Comparison of ENCODE assay signal across 16 mouse cellular contexts in genomic region chr16:34896996-34897395, GRCm38 (mm10).
A peak's percentile ranks its signal among the peaks of the same experiment; 100 is the strongest.
DNase-seq lines count a peak whose midpoint lies in the region; ATAC-seq and TF ChIP-seq lines count a peak whose summit lies in the region.
"Had no signal": no experiment of that assay in that cellular context is flagged by ENCODE, and none has a peak within 500 bp of the region (broad histone marks: within the 10 kb centered on the region; RNA-seq: fewer than 3 reads in every experiment).

No protein-coding gene starts in this region.

- H3K27ac ChIP-seq in heart, adult 2 months = no peak overlapping the region
- H3K27ac ChIP-seq in limb, embryonic 14.5 days (replicated peaks; ENCODE audit: low read depth, low read length) = no peak overlapping the region
- H3K27ac ChIP-seq in limb, embryonic 10.5 days = no peak overlapping the region
- H3K27ac ChIP-seq in forebrain, postnatal 0 days (ENCODE audit: low read depth, low read length) = no peak overlapping the region
- H3K27ac ChIP-seq: heart, embryonic 13.5 days; midbrain, embryonic 10.5 days had no signal

- 45% methylated on average over 3 of the region's 3 CpGs for WGBS in heart, adult 2 months
- WGBS in limb, embryonic 14.5 days = 69% methylated on average over 3 of the region's 3 CpGs
- 79% methylated on average over 3 of the region's 3 CpGs for WGBS in limb, embryonic 10.5 days
- 77% methylated on average over 3 of the region's 3 CpGs for WGBS in forebrain, postnatal 0 days

- H3K9ac ChIP-seq in heart, adult 2 months (ENCODE audit: low read depth, low read length) = no peak overlapping the region
- no peak overlapping the region for H3K9ac ChIP-seq in limb, embryonic 14.5 days (ENCODE audit: low read depth, low read length, severe bottlenecking)
- H3K9ac ChIP-seq in forebrain, postnatal 0 days = no peak overlapping the region
- H3K9ac ChIP-seq: heart, embryonic 13.5 days had no signal

- H3K27me3 ChIP-seq in heart, adult 2 months (ENCODE audit: control insufficient read depth, insufficient read depth, low read length) = no peaks in the 10 kb centered on the region
- H3K27me3 ChIP-seq in limb, embryonic 14.5 days (ENCODE audit: control insufficient read depth, insufficient read depth, low read length) = no peaks in the 10 kb centered on the region
- H3K27me3 ChIP-seq in limb, embryonic 10.5 days (ENCODE audit: low read depth, poor library complexity, severe bottlenecking) = peaks cover 20% of the 10 kb centered on the region; the same call in 1 of the 2 replicates
- H3K27me3 ChIP-seq in forebrain, postnatal 0 days (ENCODE audit: insufficient read depth, low read length) = no peaks in the 10 kb centered on the region

- no peaks in the 10 kb centered on the region for H3K79me2 ChIP-seq in heart, adult 2 months (replicated peaks; ENCODE audit: control insufficient read depth, insufficient read depth, low read length)

- H3K36me3 ChIP-seq in heart, adult 2 months (ENCODE audit: control insufficient read depth, insufficient read depth, low read length) = no peaks in the 10 kb centered on the region
- H3K36me3 ChIP-seq in limb, embryonic 14.5 days (ENCODE audit: control insufficient read depth, insufficient read depth, low read length) = no peaks in the 10 kb centered on the region
- no peaks in the 10 kb centered on the region for H3K36me3 ChIP-seq in limb, embryonic 10.5 days
- H3K36me3 ChIP-seq in forebrain, postnatal 0 days (ENCODE audit: insufficient read depth) = no peaks in the 10 kb centered on the region
- H3K36me3 ChIP-seq: heart, embryonic 13.5 days; midbrain, embryonic 10.5 days had no signal

- ATAC-seq in limb, embryonic 14.5 days (ENCODE audit: low FRiP score, low read depth) = no peak
- no peak for ATAC-seq in forebrain, postnatal 0 days

- H3K4me3 ChIP-seq in heart, adult 2 months = no peak overlapping the region
- no peak overlapping the region for H3K4me3 ChIP-seq in limb, embryonic 14.5 days (replicated peaks; ENCODE audit: low read length)
- no peak overlapping the region for H3K4me3 ChIP-seq in limb, embryonic 10.5 days
- H3K4me3 ChIP-seq in forebrain, postnatal 0 days (ENCODE audit: low read depth, low read length) = no peak overlapping the region
- H3K4me3 ChIP-seq: heart, embryonic 13.5 days; midbrain, embryonic 10.5 days had no signal

- no peak for TF ChIP-seq POLR2A in heart, adult 2 months (IDR thresholded peaks at IDR 0.05; ENCODE audit: insufficient read depth, low read depth, low read length)
- TF ChIP-seq POLR2A in limb, embryonic 14.5 days (IDR thresholded peaks at IDR 0.05; ENCODE audit: borderline replicate concordance, extremely low read depth, insufficient read depth, insufficient read length) = no peak

- no peak for TF ChIP-seq EP300 in heart, adult 2 months (IDR thresholded peaks at IDR 0.05; ENCODE audit: insufficient read depth, low read depth, low read length)

- intact Hi-C loops in heart, adult 2 months (cut with DNase I) = no loop called here

- DNase-seq in heart, adult 2 months = no peak
- DNase-seq in heart, adult 18-20 months = no peak
- DNase-seq in limb, embryonic 14.5 days (ENCODE audit: low spot score) = peak; percentile 38
- no peak for DNase-seq in limb, embryonic 10.5 days (ENCODE audit: low spot score)
- peak; percentile 46 for DNase-seq in retina, embryonic 14.5 days (ENCODE audit: low spot score)
- no peak for DNase-seq in retina, postnatal 1 day
- DNase-seq in forebrain, postnatal 0 days = no peak
- DNase-seq in right cerebral cortex, postnatal 10 days (ENCODE audit: low spot score in 2 of 2) = no peak
- DNase-seq: adrenal gland, postnatal 14 days; gastrocnemius, postnatal 36 days; kidney, postnatal 4 days; layer of hippocampus, postnatal 36 days; right cerebral cortex, postnatal 14 days; thymus, postnatal 4 days had no signal

- no peaks in the 10 kb centered on the region for H3K9me3 ChIP-seq in limb, embryonic 14.5 days (ENCODE audit: control insufficient read depth, low read length)
- H3K9me3 ChIP-seq in limb, embryonic 10.5 days (replicated peaks) = no peaks in the 10 kb centered on the region
- H3K9me3 ChIP-seq in forebrain, postnatal 0 days (ENCODE audit: low read length) = no peaks in the 10 kb centered on the region
- H3K9me3 ChIP-seq: heart, embryonic 13.5 days; midbrain, embryonic 10.5 days had no signal

- peak; percentile 69 for TF ChIP-seq CTCF in heart, adult 2 months (IDR thresholded peaks at IDR 0.05)
- no peak for TF ChIP-seq CTCF in forebrain, postnatal 0 days (IDR thresholded peaks at IDR 0.05; ENCODE audit: low read depth)

- no peaks in the 10 kb centered on the region; the same call in 1 of the 2 replicates for H3K4me1 ChIP-seq in heart, adult 2 months (ENCODE audit: control insufficient read depth, insufficient read depth, low read length)
- H3K4me1 ChIP-seq in limb, embryonic 14.5 days (ENCODE audit: control insufficient read depth, insufficient read depth, low read length) = peaks cover 23% of the 10 kb centered on the region
- H3K4me1 ChIP-seq in limb, embryonic 10.5 days = peaks cover 30% of the 10 kb centered on the region
- peaks cover 6% of the 10 kb centered on the region; the same call in 1 of the 2 replicates for H3K4me1 ChIP-seq in forebrain, postnatal 0 days (ENCODE audit: insufficient read depth)

- H3K4me2 ChIP-seq in limb, embryonic 14.5 days (replicated peaks; ENCODE audit: low read depth, low read length, severe bottlenecking) = no peak overlapping the region
- no peak overlapping the region for H3K4me2 ChIP-seq in forebrain, postnatal 0 days (ENCODE audit: low read depth)
- H3K4me2 ChIP-seq: heart, embryonic 13.5 days had no signal

Comparison
In these comparisons a context has a peak if more than half of its experiments do, and no peak if none do; other contexts are left out.
1. DNase-seq: peak in limb, embryonic 14.5 days (single experiment) and retina, embryonic 14.5 days (single experiment); none in heart, adult 2 months (0 of 2), heart, adult 18-20 months (0 of 2), limb, embryonic 10.5 days (single experiment), retina, postnatal 1 day (single experiment), forebrain, postnatal 0 days (single experiment) and right cerebral cortex, postnatal 10 days (0 of 2).